Mouse (Mus musculus): ENCODE measurements around the gene Cct3. TPM values are rescaled to one million over a fixed set of nuclear protein-coding genes. Genes with fewer than 3 reads are reported as not detected.

Gene Cct3
- 10 to 100 TPM; 57.5 to 65.8 TPM for total RNA-seq (2023)

GRCm38 (mm10) chr3:88296561-88297318 is at the start of gene Cct3, which contains the start of gene Tsacc:
TSS of gene Cct3 (plus strand) at chr3:88297116.
TSS of gene Tsacc (minus strand) at chr3:88296999.

GRCm38 (mm10) chr3:88254268-88254926 is 42.5 kb upstream of the Cct3 start, which contains the start of gene Rhbg:
TSS of gene Rhbg (minus strand) at chr3:88254709.

GRCm38 (mm10) chr3:88287110-88287509 is 9.8 kb upstream of the Cct3 start, which contains the start of gene Gm38392:
TSS of gene Gm38392 (minus strand) at chr3:88287210.

GRCm38 (mm10) chr3:88324951-88325405 is 28.1 kb downstream of the Cct3 start, which contains the start of gene Glmp:
TSS of gene Glmp (plus strand) at chr3:88325023.

GRCm38 (mm10) chr3:88336058-88337013 is 39.4 kb downstream of the Cct3 start, which contains the start of the genes Tmem79 and Smg5:
TSS of gene Tmem79 (minus strand) at chr3:88336148.
TSS of gene Smg5 (plus strand) at chr3:88336260.

GRCm38 (mm10) chr3:88364337-88364736 is 67.4 kb downstream of the Cct3 start, which contains the start of gene Paqr6:
TSS of gene Paqr6 (plus strand) at chr3:88364584.

Other genes with a start within 250 kb of the Cct3 start
- 10 to 100 TPM; 23.6 to 27.3 TPM for gene Naxe, start 238.6 kb upstream of the Cct3 start, total RNA-seq (2023)
- not detected for gene Ttc24, start 218.8 kb upstream of the Cct3 start, total RNA-seq (2023)
- 10 to 100 TPM; 31.6 to 33.7 TPM for gene Iqgap3, start 215.1 kb upstream of the Cct3 start, total RNA-seq (2023)
- 100 to 1,000 TPM in 1 of 2 experiments, 10 to 100 TPM in 1; 73.1 to 107 TPM for gene Mef2d, start 154.7 kb upstream of the Cct3 start, total RNA-seq (2023)
- not detected for gene Rhbg, start 42.4 kb upstream of the Cct3 start, total RNA-seq (2023)
- gene Gm38392, start 9.9 kb upstream of the Cct3 start, total RNA-seq (2023): not detected
- gene Tsacc, start 117 bp upstream of the Cct3 start, total RNA-seq (2023): 1 to 10 TPM; 1.4 to 2.1 TPM
- 100 to 1,000 TPM; 128 to 130 TPM for gene Glmp, start 27.9 kb downstream of the Cct3 start, total RNA-seq (2023)
- under 1 TPM; 0.71 to 0.79 TPM for gene Tmem79, start 39.0 kb downstream of the Cct3 start, total RNA-seq (2023)
- gene Smg5, start 39.1 kb downstream of the Cct3 start, total RNA-seq (2023): 10 to 100 TPM; 42.3 to 42.6 TPM
- not detected for gene Paqr6, start 67.5 kb downstream of the Cct3 start, total RNA-seq (2023)
- 1 to 10 TPM; 1.5 to 5.5 TPM for gene Bglap3, start 75.6 kb downstream of the Cct3 start, total RNA-seq (2023)
- 10 to 100 TPM in 1 of 2 experiments, 1 to 10 TPM in 1; 3.7 to 11.5 TPM for gene Bglap2, start 81.6 kb downstream of the Cct3 start, total RNA-seq (2023)
- 10 to 100 TPM; 16.8 to 30.3 TPM for gene Bglap, start 87.3 kb downstream of the Cct3 start, total RNA-seq (2023)
- gene Pmf1, start 113.2 kb downstream of the Cct3 start, total RNA-seq (2023): 10 to 100 TPM; 61.1 to 63.9 TPM
- gene Slc25a44, start 128.0 kb downstream of the Cct3 start, total RNA-seq (2023): 10 to 100 TPM; 22.4 to 22.5 TPM
- 100 to 1,000 TPM; 326 to 366 TPM for gene Sema4a, start 164.1 kb downstream of the Cct3 start, total RNA-seq (2023)
- gene Lmna, start 212.8 kb downstream of the Cct3 start, total RNA-seq (2023): 10 to 100 TPM; 10.1 to 20.2 TPM
- gene Mex3a, start 235.3 kb downstream of the Cct3 start, total RNA-seq (2023): under 1 TPM; 0.11 to 0.13 TPM

All from neutrophil, adult 59 days (primary cell).